Mouse (Mus musculus) liver, embryonic 14.5 days (tissue): Measurements from ENCODE around the gene Filip1l. TPM values are rescaled to one million over a fixed set of nuclear protein-coding genes. Genes with fewer than 3 reads are reported as not detected.

Experiments
- ATAC-seq: fragments of 200-750 bp; cut with Nextera tagmentation; 2 replicates; pipeline ENCODE4 v1.8.0; 2017; ENCODE audit warnings: moderate number of reproducible peaks, mild to moderate bottlenecking, moderate library complexity; ENCODE audit not compliant: insufficient read depth
- DNase-seq, 3 experiments: peaks; one replicate each; pipeline ENCODE4 v3.0.0-alpha.2; 2012 to 2013; ENCODE audit warnings: low read depth in 3 of 3, low spot score in 3 of 3
- H3K27ac ChIP-seq: fragments of 300-500 bp; sonication (generic); 2 replicates; pipeline ENCODE4 v1.5.1; 2014; ENCODE audit warnings: moderate library complexity, mild to moderate bottlenecking, control low read depth, inconsistent platforms
- H3K27me3 ChIP-seq: fragments of 300-500 bp; sonication (generic); 2 replicates; pipeline ENCODE4 v1.6.1; 2014; ENCODE audit warnings: mild to moderate bottlenecking, low read length, moderate library complexity; ENCODE audit not compliant: control insufficient read depth, insufficient read depth
- H3K36me3 ChIP-seq: fragments of 300-500 bp; sonication (generic); replicated peaks from 2 replicates; pipeline ENCODE4 v1.6.1; 2014; ENCODE audit warnings: low read depth; ENCODE audit not compliant: control insufficient read depth, insufficient read depth
- H3K4me1 ChIP-seq, 2 experiments: fragments of 200-500 bp in 1 of 2; fragments of 300-500 bp in 1 of 2; sonication (generic) in 1 of 2; replicated peaks; 2 replicates each; pipeline ENCODE4 v1.6.1; 2012 to 2014; ENCODE audit warnings: antibody characterized with exemption in 1 of 2, inconsistent platforms in 1 of 2, low read length in 1 of 2; ENCODE audit not compliant: control insufficient read depth in 2 of 2, insufficient read depth in 2 of 2
- H3K4me2 ChIP-seq: fragments of 300-500 bp; sonication (generic); 2 replicates; pipeline ENCODE4 v1.6.1; 2014; ENCODE audit warnings: low read depth, mild to moderate bottlenecking, control low read depth, moderate library complexity
- H3K4me3 ChIP-seq, 2 experiments: fragments of 200-500 bp in 1 of 2; fragments of 300-500 bp in 1 of 2; sonication (generic) in 1 of 2; 2 replicates each; pipeline ENCODE4 v1.5.1; 2012 to 2014; ENCODE audit warnings: low read depth in 2 of 2, low read length in 2 of 2, mild to moderate bottlenecking in 2 of 2, control low read depth in 1 of 2, inconsistent platforms in 1 of 2, moderate library complexity in 1 of 2; ENCODE audit not compliant: insufficient read depth in 1 of 2
- H3K9ac ChIP-seq: fragments of 300-500 bp; sonication (generic); replicated peaks from 2 replicates; pipeline ENCODE4 v1.6.1; 2014; ENCODE audit warnings: mild to moderate bottlenecking, control low read depth, moderate library complexity
- H3K9me3 ChIP-seq: fragments of 300-500 bp; sonication (generic); 2 replicates; pipeline ENCODE4 v1.6.1; 2016; ENCODE audit warnings: low read length, mixed read lengths; ENCODE audit not compliant: control insufficient read depth
- CTCF ChIP-seq: IDR thresholded peaks from 2 replicates; pipeline ENCODE4 v1.5.1; 2016; ENCODE audit warnings: antibody characterized with exemption, low read depth, control low read depth
- EP300 ChIP-seq: IDR thresholded peaks from 2 replicates; pipeline ENCODE4 v1.6.1; 2016; ENCODE audit warnings: antibody characterized with exemption, low read depth
- WGBS: fragments of 180-500 bp; shearing (Covaris S2); extraction: QIAGEN DNeasy Blood & Tissue Kit; methylation state at CpG from one replicate; pipeline ENCODE4 v1.1.7; 2014; ENCODE audit not compliant: insufficient replicate concordance; 5-methylcytosine and 5-hydroxymethylcytosine counted together
- polyA plus RNA-seq, 2 experiments: library from polyadenylated mRNA; depleted of rRNA in 1 of 2; stranded (reverse) in 1 of 2; unstranded in 1 of 2; fragments of >200 nt; fragmentation: Nextera tagmentation in 1 of 2; extraction: Ambion mirVana in 1 of 2; gene quantifications; 2 replicates each; pipeline versions ENCODE4 v1.2.1 to v1.2.3; 2012 to 2014

Filip1l gene
- polyA plus RNA-seq, 2 experiments: 2.1 to 3.3 TPM

DNA sequence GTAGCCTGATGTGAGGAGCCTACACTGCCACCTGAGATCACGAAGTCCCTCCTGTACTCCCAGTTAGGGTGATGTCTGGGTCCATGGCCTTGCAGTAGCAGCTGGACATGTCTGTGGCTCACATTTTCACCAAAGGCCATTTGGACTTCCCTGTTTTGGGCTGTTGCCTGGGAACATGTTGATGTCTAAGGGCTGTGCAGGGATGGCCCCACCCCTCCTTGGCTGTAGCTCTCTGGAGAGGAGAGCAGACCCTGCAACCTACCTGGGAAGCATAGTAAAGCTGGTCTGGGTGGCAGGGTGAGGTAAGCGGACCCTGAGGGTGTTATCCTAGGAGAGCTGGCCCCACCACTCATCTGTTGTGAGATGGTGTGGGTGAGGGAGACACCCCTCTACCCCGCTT, 7.9 kb downstream of the Filip1l start:
- no peak for ATAC-seq
- TF ChIP-seq CTCF (no peak), EP300 (no peak)
- WGBS: 70% methylated on average over 3 of the region's 3 CpGs

DNA sequence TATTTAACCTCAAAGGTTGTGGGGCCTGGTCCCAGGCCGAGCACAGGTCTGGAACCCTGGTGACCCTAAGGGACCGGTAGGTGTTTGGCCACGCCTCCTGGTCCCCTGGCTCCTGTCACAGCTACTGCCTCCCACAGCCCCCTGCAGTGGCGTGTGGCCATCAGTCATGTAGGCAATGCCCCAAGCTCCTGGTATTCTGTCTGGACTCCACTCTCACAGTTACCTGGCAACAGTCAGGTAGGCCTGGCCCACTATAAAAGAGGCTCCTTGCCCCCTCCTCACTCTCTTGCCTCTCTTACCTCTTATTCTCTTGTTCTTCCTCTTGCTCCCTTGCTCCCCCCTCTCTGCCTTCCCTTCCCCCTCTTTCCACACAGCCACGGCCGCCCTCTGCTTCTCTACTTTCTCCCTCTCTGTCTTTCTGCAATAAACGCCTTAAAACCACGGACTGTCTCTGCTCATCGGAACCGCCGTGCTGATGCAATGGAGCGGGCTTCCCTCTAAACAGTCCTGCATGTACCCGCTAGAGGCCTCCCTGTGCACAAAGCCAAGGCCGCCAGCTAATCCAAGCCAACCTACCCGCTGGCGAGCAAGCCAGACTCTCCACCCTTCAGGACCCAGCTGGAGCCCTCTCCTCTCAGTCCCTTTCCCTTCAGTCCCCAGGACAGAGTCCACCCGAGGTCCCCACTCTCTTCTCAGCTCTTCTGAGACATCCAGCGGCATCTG, 9.9 kb downstream of the Filip1l start:
- H3K27ac ChIP-seq: no peak overlapping the region
- TF ChIP-seq EP300: no peak
- peak; percentile 39 for TF ChIP-seq CTCF
- H3K36me3 ChIP-seq: no peaks in the 10 kb centered on the region
- no peaks in the 10 kb centered on the region for H3K27me3 ChIP-seq
- DNase-seq (no peak), ATAC-seq (no peak)
- no peaks in the 10 kb centered on the region; a peak in 1 of 4 replicates for H3K4me1 ChIP-seq
- no peak overlapping the region for H3K9ac ChIP-seq
- 44% methylated on average over 18 of the region's 18 CpGs for WGBS
- no peaks in the 10 kb centered on the region for H3K9me3 ChIP-seq
- H3K4me3 ChIP-seq: no peak overlapping the region
- H3K4me2 ChIP-seq: no peak overlapping the region

More for the DNA sequence above, 7.9 kb downstream of the Filip1l start:
- no peaks in the 10 kb centered on the region for H3K9me3 ChIP-seq
- no peaks in the 10 kb centered on the region for H3K36me3 ChIP-seq
- DNase-seq: no peak
- no peak overlapping the region for H3K4me2 ChIP-seq
- H3K9ac ChIP-seq: no peak overlapping the region
- H3K27me3 ChIP-seq: no peaks in the 10 kb centered on the region
- no peak overlapping the region for H3K4me3 ChIP-seq
- no peaks in the 10 kb centered on the region for H3K4me1 ChIP-seq
- no peak overlapping the region for H3K27ac ChIP-seq

DNA sequence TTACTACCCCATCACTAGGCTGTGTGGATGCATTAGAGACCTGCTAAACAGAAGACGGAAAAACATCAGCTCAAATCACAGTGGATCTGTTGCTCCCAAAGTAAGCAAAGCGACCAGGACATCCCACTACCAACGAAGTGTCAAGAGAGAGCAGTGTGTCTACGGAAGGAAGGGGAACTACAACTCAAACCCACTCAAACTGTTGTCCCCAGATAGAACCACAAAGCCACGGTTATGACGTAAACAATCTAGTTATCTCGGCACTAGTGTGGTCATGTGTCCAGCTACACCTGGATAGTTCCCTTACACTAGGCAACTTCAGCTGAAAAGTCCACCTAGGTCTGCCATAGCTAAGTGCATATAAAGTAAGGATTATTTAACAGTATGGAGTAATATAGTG, 11.6 kb downstream of the Filip1l start:
- TF ChIP-seq CTCF (no peak), EP300 (no peak)

DNA sequence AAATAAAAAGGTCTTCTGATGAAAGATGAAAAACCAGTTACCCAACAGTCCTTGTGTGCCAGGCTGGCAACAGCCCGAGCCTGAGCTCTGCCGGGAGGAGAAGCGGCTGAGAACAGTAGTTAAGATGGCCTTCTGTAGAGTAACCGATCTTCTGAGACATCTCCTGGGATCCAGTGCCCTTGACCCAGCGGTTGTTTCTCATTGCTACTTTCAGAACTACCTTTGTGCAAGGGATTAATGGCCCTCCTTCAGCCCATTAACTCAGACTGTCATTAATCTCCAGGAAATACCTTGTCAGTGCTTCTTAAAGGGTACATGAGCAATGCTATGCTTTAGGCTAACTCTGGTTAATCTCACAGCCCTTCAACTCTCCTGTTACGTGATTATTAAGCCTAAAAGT, 13.2 kb downstream of the Filip1l start:
- Histone ChIP-seq H3K36me3 (no peaks in the 10 kb centered on the region), H3K4me3 (no peak overlapping the region), H3K4me2 (no peak overlapping the region), H3K9ac (no peak overlapping the region), H3K27ac (no peak overlapping the region), H3K9me3 (no peaks in the 10 kb centered on the region), H3K4me1 (no peaks in the 10 kb centered on the region; a peak in 1 of 4 replicates), H3K27me3 (no peaks in the 10 kb centered on the region)
- WGBS: 71% methylated on average over 6 of the region's 6 CpGs
- ATAC-seq (no peak), DNase-seq (no peak)
- TF ChIP-seq EP300 (no peak), CTCF (no peak)

More for the DNA sequence above, 11.6 kb downstream of the Filip1l start:
- no peaks in the 10 kb centered on the region for H3K36me3 ChIP-seq
- H3K4me3 ChIP-seq: no peak overlapping the region
- no peak overlapping the region for H3K4me2 ChIP-seq
- H3K9me3 ChIP-seq: no peaks in the 10 kb centered on the region
- DNase-seq (no peak), ATAC-seq (no peak)
- no peaks in the 10 kb centered on the region; a peak in 1 of 4 replicates for H3K4me1 ChIP-seq
- H3K27ac ChIP-seq: no peak overlapping the region
- 19% methylated on average over 7 of the region's 7 CpGs for whole genome bisulfite sequencing
- no peaks in the 10 kb centered on the region for H3K27me3 ChIP-seq
- H3K9ac ChIP-seq: no peak overlapping the region

DNA sequence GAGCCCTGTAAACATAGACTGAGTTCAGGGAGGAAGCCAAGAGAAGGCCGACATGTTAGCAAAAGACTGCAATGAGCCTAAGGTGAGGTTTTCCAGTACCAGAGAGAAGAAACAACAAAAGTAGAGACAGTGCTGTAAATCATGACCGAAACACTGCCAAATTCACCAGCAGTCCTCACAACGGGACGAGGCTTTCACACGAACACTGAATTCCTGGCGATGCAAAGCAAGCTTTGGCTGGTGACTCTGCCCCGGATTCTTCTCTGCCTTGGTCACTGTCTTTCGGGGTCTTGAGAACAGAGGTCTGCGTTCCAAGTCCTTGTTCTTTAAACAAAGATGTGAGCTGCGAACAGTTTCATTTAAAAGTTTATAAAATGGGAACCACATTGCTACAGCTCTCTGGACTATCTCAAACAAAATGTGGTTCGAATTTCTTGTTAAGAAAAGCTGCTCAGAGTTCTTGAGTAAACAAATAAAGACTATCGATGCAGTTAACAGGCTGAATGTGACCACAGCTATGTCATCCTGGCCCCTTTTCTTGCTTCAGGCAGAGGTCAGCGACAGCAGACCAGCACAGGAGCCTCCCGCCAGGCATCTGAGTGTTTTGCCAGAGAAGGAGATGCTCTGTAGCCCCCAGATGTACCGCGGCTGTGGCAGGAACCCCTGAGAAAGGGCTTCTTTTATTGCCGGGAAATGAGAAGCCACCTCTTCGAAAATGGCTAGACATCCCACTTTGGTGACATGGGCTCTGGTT, 14.2 kb downstream of the Filip1l start:
- no peak overlapping the region for H3K4me2 ChIP-seq
- no peaks in the 10 kb centered on the region for H3K9me3 ChIP-seq
- no peak overlapping the region for H3K9ac ChIP-seq
- H3K36me3 ChIP-seq: no peaks in the 10 kb centered on the region
- H3K4me3 ChIP-seq: no peak overlapping the region
- H3K4me1 ChIP-seq: no peaks in the 10 kb centered on the region; a peak in 1 of 4 replicates
- DNase-seq (no peak), ATAC-seq (no peak)
- 61% methylated on average over 18 of the region's 18 CpGs for WGBS
- no peaks in the 10 kb centered on the region for H3K27me3 ChIP-seq
- TF ChIP-seq EP300: no peak
- TF ChIP-seq CTCF: no peak
- no peak overlapping the region for H3K27ac ChIP-seq
